Mouse (Mus musculus) heart, adult 2 months (tissue): Measurements from ENCODE around the gene Zfp771. TPM values are rescaled to one million over a fixed set of nuclear protein-coding genes. Genes with fewer than 3 reads are reported as not detected.
"Not testable (repeated sequence)": the region's sequence is repeated elsewhere in the genome, so short reads cannot be mapped to it uniquely, and the experiment has no call there.

Experiments
- DNase-seq, 2 experiments: peaks; one replicate each; pipeline ENCODE4 v3.0.0; 2021
- H3K27ac ChIP-seq: fragments of 200-600 bp; 2 replicates; pipeline ENCODE4 v1.8.1; 2022
- H3K27me3 ChIP-seq: fragments of 200-500 bp; 2 replicates; pipeline ENCODE4 v1.6.1; 2012; ENCODE audit warnings: mild to moderate bottlenecking, low read length, inconsistent platforms, mixed read lengths; ENCODE audit not compliant: control insufficient read depth, insufficient read depth
- H3K36me3 ChIP-seq: fragments of 200-500 bp; 2 replicates; pipeline ENCODE4 v1.6.1; 2012; ENCODE audit warnings: low read length, inconsistent platforms; ENCODE audit not compliant: control insufficient read depth, insufficient read depth
- H3K4me1 ChIP-seq: fragments of 200-500 bp; 2 replicates; pipeline ENCODE4 v1.6.1; 2011; ENCODE audit warnings: low read length; ENCODE audit not compliant: control insufficient read depth, insufficient read depth
- H3K4me3 ChIP-seq: fragments of 200-600 bp; 2 replicates; pipeline ENCODE4 v1.8.1; 2022
- H3K79me2 ChIP-seq: fragments of 200-500 bp; replicated peaks from 2 replicates; pipeline ENCODE4 v1.6.1; 2012; ENCODE audit warnings: mild to moderate bottlenecking, inconsistent platforms, low read length, moderate library complexity, mixed read lengths; ENCODE audit not compliant: control insufficient read depth, insufficient read depth
- H3K9ac ChIP-seq: fragments of 200-500 bp; 2 replicates; pipeline ENCODE4 v1.6.1; 2012; ENCODE audit warnings: low read depth, mild to moderate bottlenecking, control low read depth, inconsistent platforms, low read length, mixed read lengths
- CTCF ChIP-seq: fragments of 200-600 bp; IDR thresholded peaks from 2 replicates; pipeline ENCODE4 v1.8.1; 2022; ENCODE audit warnings: antibody characterized with exemption, mild to moderate bottlenecking, moderate library complexity
- EP300 ChIP-seq: fragments of 200-500 bp; IDR thresholded peaks from 2 replicates; pipeline ENCODE4 v1.6.1; 2011; ENCODE audit warnings: low read depth, low read length, control low read depth; ENCODE audit not compliant: insufficient read depth
- POLR2A ChIP-seq: fragments of 200-500 bp; IDR thresholded peaks from 2 replicates; pipeline ENCODE4 v1.6.1; 2011; ENCODE audit warnings: mild to moderate bottlenecking, low read depth, low read length, control low read depth; ENCODE audit not compliant: insufficient read depth
- WGBS: fragments of 180-500 bp; shearing (Covaris S2); methylation state at CpG from one replicate; pipeline ENCODE4 v1.1.7; 2018; 5-methylcytosine and 5-hydroxymethylcytosine counted together
- intact Hi-C: fragments of 180-260 bp; cut with DNase I; formaldehyde crosslinking; loops from one replicate; pipeline ENCODE4 v1.15.1; 2025
- polyA plus RNA-seq: library from polyadenylated mRNA; depleted of rRNA; stranded (reverse); fragments of >200 nt; gene quantifications from 2 replicates; pipeline ENCODE4 v1.2.3, GENCODE M21; 2012
- total RNA-seq, 2 experiments: library from RNA; stranded (reverse); gene quantifications; 2 replicates each; pipeline ENCODE4 v1.2.3; 2021

Zfp771 gene
- total and polyA plus RNA-seq, 3 experiments, result 14.7 to 30.0 (median 21.0) TPM

GRCm38 (mm10) chr7:127234777-127235176 lies 9.3 kb upstream of the Zfp771 start:
- WGBS, result 100% methylated on average over 2 of the region's 2 CpGs

GRCm38 (mm10) chr7:127243361-127243867 lies 660 bp upstream of the Zfp771 start:
- 56% methylated on average over 2 of the region's 2 CpGs for WGBS
- Histone ChIP-seq H3K9ac (peak overlapping the region; percentile 91), H3K36me3 (no peaks in the 10 kb centered on the region; the same call in 1 of the 2 replicates), H3K4me3 (no peak overlapping the region), H3K27ac (peak overlapping the region; percentile 97), H3K4me1 (peaks cover 8% of the 10 kb centered on the region), H3K79me2 (0 out of 2 replicates have a peak, but pooled peaks cover 1% of the 10 kb centered on the region), H3K27me3 (no peaks in the 10 kb centered on the region)
- intact Hi-C loops, result no loop called here
- no peak for DNase-seq
- TF ChIP-seq POLR2A (no peak), CTCF (no peak), EP300 (no peak)

More at GRCm38 (mm10) chr7:127234777-127235176, 9.3 kb upstream of the Zfp771 start:
- no peaks in the 10 kb centered on the region for H3K27me3 ChIP-seq
- H3K36me3 ChIP-seq, result peaks cover 4% of the 10 kb centered on the region
- H3K4me3 ChIP-seq, result no peak overlapping the region
- no peak for TF ChIP-seq CTCF
- no peak for TF ChIP-seq EP300
- TF ChIP-seq POLR2A, result no peak
- peaks cover 3% of the 10 kb centered on the region for H3K79me2 ChIP-seq
- H3K4me1 ChIP-seq, result peaks cover 5% of the 10 kb centered on the region
- no peak for DNase-seq
- H3K9ac ChIP-seq, result no peak overlapping the region
- intact Hi-C loops, result loop anchor here (5.0 kb wide), 1 partner anchor 117 kb away; no protein-coding TSS in a partner anchor
- H3K27ac ChIP-seq, result no peak overlapping the region

- Histone ChIP-seq H3K36me3 (no peaks in the 10 kb centered on the region; the same call in 1 of the 2 replicates), H3K27ac (peak overlapping the region; percentile 97), H3K4me1 (peaks cover 8% of the 10 kb centered on the region), H3K4me3 (peak overlapping the region; percentile 70), H3K27me3 (no peaks in the 10 kb centered on the region), H3K79me2 (0 out of 2 replicates have a peak, but pooled peaks cover 1% of the 10 kb centered on the region), H3K9ac (peak overlapping the region; percentile 96)
- DNase-seq, result no peak
- 9% methylated on average over 31 of the region's 33 CpGs for WGBS
- intact Hi-C loops, result no loop called here
- TF ChIP-seq EP300, result no peak
- TF ChIP-seq CTCF, result no peak
- TF ChIP-seq POLR2A, result no peak
Measured at GRCm38 (mm10) chr7:127244658-127245510, 810 bp downstream of the Zfp771 start.

GRCm38 (mm10) chr7:127250511-127250910 lies 6.4 kb downstream of the Zfp771 start:
- H3K79me2 ChIP-seq, H3K27me3 ChIP-seq, DNase-seq, H3K27ac ChIP-seq, H3K4me3 ChIP-seq, H3K9ac ChIP-seq, H3K4me1 ChIP-seq, H3K36me3 ChIP-seq: not testable (repeated sequence)
- intact Hi-C loops, result loop anchor here (5.0 kb wide), 1 partner anchor 262 kb away; the partner anchor contains the start of gene Srcap
- WGBS, result 90% methylated on average over 8 of the region's 8 CpGs

GRCm38 (mm10) chr7:127252414-127252813 lies 8.3 kb downstream of the Zfp771 start:
- Histone ChIP-seq H3K4me1 (peaks cover 2% of the 10 kb centered on the region), H3K27ac (no peak overlapping the region), H3K4me3 (no peak overlapping the region), H3K36me3 (no peaks in the 10 kb centered on the region), H3K27me3 (no peaks in the 10 kb centered on the region), H3K79me2 (0 out of 2 replicates have a peak, but pooled peaks cover 1% of the 10 kb centered on the region), H3K9ac (no peak overlapping the region)
- TF ChIP-seq EP300, result no peak
- TF ChIP-seq CTCF, result peak; percentile 74
- no peak for TF ChIP-seq POLR2A
- 59% methylated on average over 2 of the region's 2 CpGs for WGBS
- no peak for DNase-seq
- intact Hi-C loops, result loop anchor here (5.0 kb wide), 1 partner anchor 260 kb away; the partner anchor contains the start of gene Srcap

- Histone ChIP-seq H3K79me2 (0 out of 2 replicates have a peak, but pooled peaks cover under 1% of the 10 kb centered on the region), H3K9ac (peak overlapping the region; percentile 90), H3K4me1 (peaks cover 2% of the 10 kb centered on the region), H3K36me3 (no peaks in the 10 kb centered on the region), H3K4me3 (peak overlapping the region; percentile 69), H3K27ac (peak overlapping the region; percentile 92), H3K27me3 (no peaks in the 10 kb centered on the region)
- DNase-seq, result no peak
- TF ChIP-seq EP300 (no peak), POLR2A (no peak), CTCF (no peak)
- 73% methylated on average over 6 of the region's 6 CpGs for WGBS
- intact Hi-C loops, result loop anchor here (5.0 kb wide), 1 partner anchor 259 kb away; the partner anchor contains the start of gene Srcap
Measured at GRCm38 (mm10) chr7:127253341-127253740, 9.3 kb downstream of the Zfp771 start.
